Mouse (Mus musculus) forebrain, embryonic 16.5 days (tissue): Measurements from ENCODE around the gene Cx3cr1. TPM values are rescaled to one million over a fixed set of nuclear protein-coding genes. Genes with fewer than 3 reads are reported as not detected.

Source experiments
- ATAC-seq: fragments of 200-750 bp; cut with Nextera tagmentation; 2 replicates; pipeline ENCODE4 v1.8.0; 2017; ENCODE audit warnings: mild to moderate bottlenecking, moderate library complexity
- H3K27ac ChIP-seq: fragments of 300-500 bp; sonication (generic); 2 replicates; pipeline ENCODE4 v1.5.1; 2014; ENCODE audit warnings: low read length, control low read depth
- H3K27me3 ChIP-seq: fragments of 300-500 bp; sonication (generic); replicated peaks from 2 replicates; pipeline ENCODE4 v1.6.1; 2014; ENCODE audit warnings: low read length; ENCODE audit not compliant: control insufficient read depth, insufficient read depth
- H3K36me3 ChIP-seq: fragments of 300-500 bp; sonication (generic); 2 replicates; pipeline ENCODE4 v1.6.1; 2014; ENCODE audit not compliant: control insufficient read depth, insufficient read depth
- H3K4me1 ChIP-seq: fragments of 300-500 bp; sonication (generic); replicated peaks from 2 replicates; pipeline ENCODE4 v1.6.1; 2014; ENCODE audit warnings: low read length; ENCODE audit not compliant: control insufficient read depth, insufficient read depth
- H3K4me2 ChIP-seq: fragments of 300-500 bp; sonication (generic); 2 replicates; pipeline ENCODE4 v1.6.1; 2014; ENCODE audit warnings: mild to moderate bottlenecking, low read length, control low read depth
- H3K4me3 ChIP-seq: fragments of 300-500 bp; sonication (generic); replicated peaks from 2 replicates; pipeline ENCODE4 v1.5.1; 2014; ENCODE audit warnings: mild to moderate bottlenecking, low read length, control low read depth
- H3K9ac ChIP-seq: fragments of 300-500 bp; sonication (generic); replicated peaks from 2 replicates; pipeline ENCODE4 v1.6.1; 2014; ENCODE audit warnings: low read depth, low read length, control low read depth
- H3K9me3 ChIP-seq: fragments of 300-500 bp; sonication (generic); 2 replicates; pipeline ENCODE4 v1.6.1; 2016; ENCODE audit warnings: low read length; ENCODE audit not compliant: control insufficient read depth
- WGBS: fragments of 180-500 bp; shearing (Covaris S2); extraction: QIAGEN DNeasy Blood & Tissue Kit; methylation state at CpG from one replicate; pipeline ENCODE4 v1.1.7; 2014; 5-methylcytosine and 5-hydroxymethylcytosine counted together
- polyA plus RNA-seq: library from polyadenylated mRNA; unstranded; fragments of >200 nt; fragmentation: Nextera tagmentation; extraction: Ambion mirVana; gene quantifications from 2 replicates; pipeline ENCODE4 v1.2.1, GENCODE M21; 2015

The Cx3cr1 gene
- polyA plus RNA-seq, 1 experiment from 2014 or later, result 6.4 TPM

GRCm38 (mm10) chr9:120089125-120089524 is 19.4 kb upstream of the Cx3cr1 start:
- H3K4me3 ChIP-seq, result no peak overlapping the region
- no peak overlapping the region for H3K9ac ChIP-seq
- H3K4me1 ChIP-seq, result no peaks in the 10 kb centered on the region
- no peak overlapping the region for H3K27ac ChIP-seq
- no peaks in the 10 kb centered on the region for H3K27me3 ChIP-seq
- no peak for ATAC-seq
- 90% methylated on average over 7 of the region's 7 CpGs for WGBS
- H3K4me2 ChIP-seq, result no peak overlapping the region
- H3K9me3 ChIP-seq, result peaks cover 2% of the 10 kb centered on the region; the same call in 1 of the 2 replicates
- H3K36me3 ChIP-seq, result no peaks in the 10 kb centered on the region

DNA sequence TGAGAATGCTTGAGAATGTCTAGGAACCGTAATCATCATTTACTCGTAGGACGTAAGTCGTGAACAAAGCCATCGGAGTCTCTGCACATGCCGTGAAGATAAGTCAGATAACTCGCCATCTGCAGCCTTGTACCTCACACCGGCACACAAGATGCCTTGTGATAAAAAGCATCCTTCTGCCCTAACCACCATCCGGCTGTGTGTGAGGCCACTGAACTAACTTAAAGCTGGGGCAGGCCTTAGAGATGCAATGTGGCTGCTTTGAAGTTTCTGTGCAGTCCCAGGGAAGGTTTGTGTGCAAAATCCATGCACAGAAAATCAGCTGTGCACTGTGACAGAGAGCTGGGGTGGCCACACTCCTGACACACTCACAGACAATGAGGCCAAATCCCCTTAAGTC is 14.7 kb upstream of the Cx3cr1 start:
- ATAC-seq, result no peak
- H3K4me1 ChIP-seq, result no peaks in the 10 kb centered on the region
- H3K36me3 ChIP-seq, result no peaks in the 10 kb centered on the region
- WGBS, result 90% methylated on average over 9 of the region's 9 CpGs
- no peak overlapping the region for H3K27ac ChIP-seq
- H3K27me3 ChIP-seq, result no peaks in the 10 kb centered on the region
- no peak overlapping the region for H3K4me3 ChIP-seq
- no peak overlapping the region for H3K9ac ChIP-seq
- no peak overlapping the region for H3K4me2 ChIP-seq
- peaks cover 2% of the 10 kb centered on the region; the same call in 1 of the 2 replicates for H3K9me3 ChIP-seq

DNA sequence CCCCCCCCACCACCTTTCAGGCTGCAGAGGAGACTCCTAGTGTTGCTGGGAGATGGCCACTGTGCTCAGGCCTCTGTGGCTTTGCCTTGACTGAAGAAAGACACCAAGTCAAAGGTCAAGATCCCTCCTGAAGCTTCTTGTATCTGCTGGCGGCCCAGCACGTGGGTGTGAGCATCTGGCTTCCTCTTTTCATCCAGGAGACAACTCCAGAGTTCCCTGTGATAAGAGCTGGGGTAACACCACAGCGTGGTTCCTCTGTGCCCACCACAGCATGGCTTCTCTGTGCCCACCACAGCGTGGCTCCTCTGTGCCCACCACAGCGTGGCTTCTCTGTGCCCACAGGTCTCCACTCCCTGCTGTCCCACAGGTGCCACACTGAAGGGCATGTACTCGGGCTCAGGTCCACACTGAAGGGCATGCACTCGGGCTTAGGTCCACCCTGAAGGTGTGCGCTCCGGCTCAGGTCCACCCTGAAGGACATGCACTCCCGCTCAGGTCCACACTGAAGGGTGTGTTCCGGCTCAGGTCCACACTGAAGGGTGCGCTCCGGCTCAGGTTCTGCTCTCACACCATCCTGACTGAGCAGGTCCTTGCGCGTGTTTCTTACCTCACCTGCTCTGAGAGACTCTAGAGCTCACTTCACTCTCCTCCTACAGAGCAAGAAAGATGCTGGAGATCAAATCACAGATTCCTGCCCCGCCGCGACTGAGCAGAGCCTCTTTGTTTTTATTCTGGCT is 13.6 kb upstream of the Cx3cr1 start:
- H3K27ac ChIP-seq, result no peak overlapping the region
- H3K4me2 ChIP-seq, result no peak overlapping the region
- H3K36me3 ChIP-seq, result no peaks in the 10 kb centered on the region
- H3K9me3 ChIP-seq, result no peaks in the 10 kb centered on the region
- no peaks in the 10 kb centered on the region for H3K4me1 ChIP-seq
- ATAC-seq, result no peak
- WGBS, result 85% methylated on average over 18 of the region's 18 CpGs
- H3K27me3 ChIP-seq, result no peaks in the 10 kb centered on the region
- H3K9ac ChIP-seq, result no peak overlapping the region
- no peak overlapping the region for H3K4me3 ChIP-seq

DNA sequence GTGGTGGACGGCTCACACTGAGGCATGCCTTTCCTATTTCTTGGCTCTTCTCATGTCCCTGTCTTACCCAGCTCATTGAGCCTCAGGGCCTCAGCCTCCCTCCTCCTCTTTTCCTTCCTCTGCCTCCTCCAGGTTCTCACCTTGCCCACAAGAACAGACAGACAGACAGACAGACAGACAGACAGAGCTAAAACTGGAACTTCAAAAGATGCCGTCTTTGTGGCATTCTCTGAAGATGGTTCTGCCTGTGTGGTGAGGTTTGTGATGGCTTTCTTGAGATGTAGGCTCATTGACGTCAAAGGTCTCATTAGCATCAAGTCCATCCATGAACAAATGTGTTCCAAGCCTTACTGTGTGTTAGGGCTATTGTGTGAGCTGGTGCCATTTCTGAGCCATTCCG is 13.0 kb upstream of the Cx3cr1 start:
- ATAC-seq, result no peak
- 66% methylated on average over 4 of the region's 4 CpGs for WGBS

DNA sequence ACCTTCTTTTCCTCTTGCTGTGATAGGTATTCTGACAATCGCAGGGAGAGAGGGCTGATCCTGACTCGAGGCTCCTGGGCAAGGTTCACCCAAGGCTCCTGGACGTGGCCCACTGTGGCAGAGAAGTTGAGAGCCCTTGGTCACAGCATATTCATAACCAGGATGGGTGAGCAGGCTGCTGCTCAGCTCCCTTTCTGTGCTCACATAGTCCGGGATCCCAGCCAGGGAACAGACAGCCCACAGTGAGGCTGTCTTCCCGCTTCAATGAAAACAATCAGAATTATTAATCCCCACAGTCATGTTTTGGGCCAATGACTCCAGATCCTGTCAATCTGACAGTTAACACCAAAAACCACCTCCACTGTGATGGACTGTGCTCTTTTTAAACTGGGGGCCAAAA is 12.3 kb upstream of the Cx3cr1 start:
- ATAC-seq, result no peak
- no peaks in the 10 kb centered on the region for H3K4me1 ChIP-seq
- H3K27me3 ChIP-seq, result no peaks in the 10 kb centered on the region
- H3K4me3 ChIP-seq, result no peak overlapping the region
- H3K9ac ChIP-seq, result no peak overlapping the region
- H3K9me3 ChIP-seq, result no peaks in the 10 kb centered on the region
- no peak overlapping the region for H3K27ac ChIP-seq
- no peaks in the 10 kb centered on the region for H3K36me3 ChIP-seq
- 66% methylated on average over 5 of the region's 5 CpGs for whole genome bisulfite sequencing
- no peak overlapping the region for H3K4me2 ChIP-seq

More for the DNA sequence above, 13.0 kb upstream of the Cx3cr1 start:
- H3K4me2 ChIP-seq, result no peak overlapping the region
- H3K9me3 ChIP-seq, result no peaks in the 10 kb centered on the region
- H3K27ac ChIP-seq, result no peak overlapping the region
- H3K27me3 ChIP-seq, result no peaks in the 10 kb centered on the region
- H3K4me3 ChIP-seq, result no peak overlapping the region
- no peaks in the 10 kb centered on the region for H3K36me3 ChIP-seq
- no peaks in the 10 kb centered on the region for H3K4me1 ChIP-seq
- no peak overlapping the region for H3K9ac ChIP-seq

DNA sequence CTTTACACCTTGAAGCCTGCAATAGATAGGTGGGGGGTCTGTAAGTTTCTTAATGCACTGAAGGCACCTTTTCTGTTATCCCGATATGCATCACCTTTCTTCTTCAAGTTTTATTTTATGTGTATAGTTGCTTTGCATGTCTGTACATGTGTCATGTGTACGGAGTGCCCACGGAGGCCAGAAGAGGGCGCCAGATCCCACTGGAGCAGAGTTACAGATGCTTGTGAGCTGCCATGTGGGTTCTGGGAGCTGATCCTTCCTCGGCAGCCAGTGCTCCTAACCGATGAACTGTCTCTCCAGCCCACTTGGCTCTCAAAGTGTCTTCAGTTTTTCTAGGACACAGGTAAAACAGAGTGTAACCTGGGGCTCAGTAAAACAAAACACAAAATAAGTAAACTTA is 11.6 kb upstream of the Cx3cr1 start:
- H3K36me3 ChIP-seq, result no peaks in the 10 kb centered on the region
- no peaks in the 10 kb centered on the region for H3K4me1 ChIP-seq
- 73% methylated on average over 6 of the region's 6 CpGs for WGBS
- H3K4me3 ChIP-seq, result no peak overlapping the region
- H3K4me2 ChIP-seq, result no peak overlapping the region
- no peak for ATAC-seq
- H3K9me3 ChIP-seq, result no peaks in the 10 kb centered on the region
- H3K9ac ChIP-seq, result no peak overlapping the region
- H3K27ac ChIP-seq, result no peak overlapping the region
- H3K27me3 ChIP-seq, result no peaks in the 10 kb centered on the region

DNA sequence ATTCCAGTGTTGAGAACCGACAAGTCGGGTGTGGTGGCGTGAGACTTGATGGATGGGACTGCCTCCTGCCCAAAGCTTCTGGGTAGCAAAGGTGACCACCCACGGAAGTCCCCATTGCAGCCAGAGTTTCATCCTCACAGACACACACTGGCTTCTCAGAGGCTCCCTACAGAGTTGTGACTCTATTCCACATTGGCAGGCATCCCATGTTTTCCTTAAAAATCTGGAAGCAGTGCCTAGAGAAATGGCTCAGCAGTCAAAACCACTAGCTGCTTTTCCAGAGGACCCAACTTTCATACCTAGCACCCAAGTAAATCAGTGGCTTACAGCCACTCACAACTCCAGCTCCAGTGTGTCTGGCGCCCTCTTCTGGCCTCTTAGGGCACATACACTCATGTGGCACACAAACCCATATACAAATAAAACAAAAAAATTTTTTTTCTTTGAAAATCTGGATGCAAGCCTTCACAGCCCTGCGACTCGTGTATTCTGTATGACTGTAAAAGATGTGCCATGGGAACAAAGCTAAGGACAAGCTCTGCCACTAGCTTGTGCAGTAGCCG is 10.9 kb upstream of the Cx3cr1 start:
- ATAC-seq, result no peak
- no peak overlapping the region for H3K4me2 ChIP-seq
- H3K9me3 ChIP-seq, result no peaks in the 10 kb centered on the region

GRCm38 (mm10) chr9:120079901-120080300 is 10.2 kb upstream of the Cx3cr1 start:
- H3K9me3 ChIP-seq, result no peaks in the 10 kb centered on the region
- H3K4me3 ChIP-seq, result no peak overlapping the region
- ATAC-seq, result no peak
- H3K9ac ChIP-seq, result no peak overlapping the region
- no peaks in the 10 kb centered on the region for H3K36me3 ChIP-seq
- 79% methylated on average over 7 of the region's 7 CpGs for WGBS
- H3K27ac ChIP-seq, result no peak overlapping the region
- H3K4me2 ChIP-seq, result no peak overlapping the region
- no peaks in the 10 kb centered on the region for H3K27me3 ChIP-seq
- no peaks in the 10 kb centered on the region for H3K4me1 ChIP-seq

More for the DNA sequence above, 10.9 kb upstream of the Cx3cr1 start:
- Histone ChIP-seq H3K27ac (no peak overlapping the region), H3K4me3 (no peak overlapping the region), H3K9ac (no peak overlapping the region), H3K36me3 (no peaks in the 10 kb centered on the region), H3K4me1 (no peaks in the 10 kb centered on the region), H3K27me3 (no peaks in the 10 kb centered on the region)
- WGBS, result 81% methylated on average over 8 of the region's 8 CpGs

GRCm38 (mm10) chr9:120078241-120078640 is 8.6 kb upstream of the Cx3cr1 start:
- H3K9me3 ChIP-seq, result no peaks in the 10 kb centered on the region
- WGBS, result 67% methylated on average over 3 of the region's 3 CpGs

More at GRCm38 (mm10) chr9:120078241-120078640, 8.6 kb upstream of the Cx3cr1 start:
- Histone ChIP-seq H3K4me3 (no peak overlapping the region), H3K36me3 (no peaks in the 10 kb centered on the region), H3K27ac (no peak overlapping the region), H3K4me1 (no peaks in the 10 kb centered on the region), H3K4me2 (no peak overlapping the region), H3K27me3 (no peaks in the 10 kb centered on the region), H3K9ac (no peak overlapping the region)
- no peak for ATAC-seq
